Mouse (Mus musculus): ENCODE results near the gene Sorbs2.

DNA sequence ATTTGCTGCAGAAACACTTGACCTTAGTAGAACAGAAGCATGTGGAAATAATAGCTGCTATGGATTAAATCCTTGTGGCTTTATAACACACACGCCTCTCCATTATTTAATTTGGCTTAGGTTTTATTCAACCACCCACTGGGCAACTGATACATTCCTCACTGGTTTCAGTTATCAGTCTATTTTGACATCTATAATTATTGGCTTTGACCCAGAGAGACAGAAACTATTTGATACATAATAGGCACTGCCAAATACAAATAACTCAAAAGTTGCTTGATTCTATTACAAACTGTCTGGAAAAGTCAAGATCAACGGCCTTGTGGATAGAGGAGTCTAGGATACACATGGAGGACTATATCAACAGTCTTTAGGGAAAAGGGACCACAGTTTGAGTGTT, 20.1 kb downstream of the Sorbs2 start:
- TF ChIP-seq TCF12 (IDR thresholded peaks at IDR 0.05; ENCODE audit: insufficient read depth, poor library complexity, severe bottlenecking) (no peak), MAX (IDR thresholded peaks at IDR 0.05; ENCODE audit: low read depth) (no peak), E2F4 (IDR thresholded peaks at IDR 0.05; ENCODE audit: insufficient read depth) (no peak), MYOG (IDR thresholded peaks at IDR 0.05; ENCODE audit: control insufficient read depth in 1 of 3, insufficient read depth in 1 of 3, insufficient read length in 2 of 3, low read depth in 2 of 3) (no peak), SRF (IDR thresholded peaks at IDR 0.05; ENCODE audit: control insufficient read depth, insufficient read length, low read depth) (no peak), TCF3 (IDR thresholded peaks at IDR 0.05; ENCODE audit: insufficient read length, low read depth) (no peak), POLR2A (IDR thresholded peaks at IDR 0.05; ENCODE audit: insufficient read length, low read depth) (no peak), CEBPB (IDR thresholded peaks at IDR 0.05; ENCODE audit: insufficient read depth, poor library complexity, severe bottlenecking) (no peak), REST (IDR thresholded peaks at IDR 0.05; ENCODE audit: insufficient read depth, insufficient read length) (no peak), USF1 (IDR thresholded peaks at IDR 0.05; ENCODE audit: low read depth) (no peak), POLR2AphosphoS2 (IDR thresholded peaks at IDR 0.05; ENCODE audit: insufficient read length, low read depth) (no peak)
